Mouse (Mus musculus): Measurements from ENCODE around the gene Zfp493. TPM values are rescaled to one million over a fixed set of nuclear protein-coding genes. Genes with fewer than 3 reads are reported as not detected.
A peak's percentile ranks its signal among the peaks of the same experiment; 100 is the strongest.
"Not testable (repeated sequence)": the region's sequence is repeated elsewhere in the genome, so short reads cannot be mapped to it uniquely, and the experiment has no call there.

Gene Zfp493
- total RNA-seq, 2 experiments from 2014 or later, result 4.4 to 4.7 TPM

DNA sequence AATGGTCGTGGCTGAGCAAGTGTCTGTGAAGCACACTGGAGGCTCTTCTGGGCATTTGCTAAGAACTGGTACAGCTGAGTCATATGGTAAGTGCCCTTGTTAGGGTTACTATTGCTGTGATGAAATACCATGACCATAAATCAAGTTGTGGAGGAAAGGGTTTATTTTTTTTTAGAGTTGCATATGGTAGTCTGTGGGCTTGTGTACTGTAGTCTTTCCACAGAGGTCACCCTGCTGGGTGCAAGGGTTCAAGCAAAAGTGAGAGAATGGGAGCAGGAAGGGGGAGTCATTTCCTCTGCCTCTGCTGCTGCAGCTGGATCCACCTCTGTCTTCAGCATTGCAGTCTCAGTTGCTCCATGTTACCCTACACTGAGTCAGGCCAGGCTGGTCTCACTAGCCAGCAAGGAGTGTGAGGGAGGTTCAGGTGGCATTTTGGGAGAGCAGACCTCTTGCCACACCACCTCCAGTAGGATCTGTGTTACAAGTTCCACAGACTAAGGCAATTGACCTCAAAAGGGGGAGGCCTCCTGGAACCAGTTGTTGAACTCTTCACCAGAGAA, 32.2 kb downstream of the Zfp493 start:
- intact Hi-C loops (cut with DNase I), result loop anchor here (5.0 to 10.0 kb wide), 2 partner anchors 34 to 87 kb away; partner anchors contain the start of genes Zfp493 and Zfp65
- DNase-seq (ENCODE audit: extremely low spot score in 1 of 2, low spot score in 2 of 2), result no peak
- Histone ChIP-seq H3K27ac (no peak overlapping the region), H3K4me3 (no peak overlapping the region)
- no peak for TF ChIP-seq CTCF (IDR thresholded peaks at IDR 0.05)

DNA sequence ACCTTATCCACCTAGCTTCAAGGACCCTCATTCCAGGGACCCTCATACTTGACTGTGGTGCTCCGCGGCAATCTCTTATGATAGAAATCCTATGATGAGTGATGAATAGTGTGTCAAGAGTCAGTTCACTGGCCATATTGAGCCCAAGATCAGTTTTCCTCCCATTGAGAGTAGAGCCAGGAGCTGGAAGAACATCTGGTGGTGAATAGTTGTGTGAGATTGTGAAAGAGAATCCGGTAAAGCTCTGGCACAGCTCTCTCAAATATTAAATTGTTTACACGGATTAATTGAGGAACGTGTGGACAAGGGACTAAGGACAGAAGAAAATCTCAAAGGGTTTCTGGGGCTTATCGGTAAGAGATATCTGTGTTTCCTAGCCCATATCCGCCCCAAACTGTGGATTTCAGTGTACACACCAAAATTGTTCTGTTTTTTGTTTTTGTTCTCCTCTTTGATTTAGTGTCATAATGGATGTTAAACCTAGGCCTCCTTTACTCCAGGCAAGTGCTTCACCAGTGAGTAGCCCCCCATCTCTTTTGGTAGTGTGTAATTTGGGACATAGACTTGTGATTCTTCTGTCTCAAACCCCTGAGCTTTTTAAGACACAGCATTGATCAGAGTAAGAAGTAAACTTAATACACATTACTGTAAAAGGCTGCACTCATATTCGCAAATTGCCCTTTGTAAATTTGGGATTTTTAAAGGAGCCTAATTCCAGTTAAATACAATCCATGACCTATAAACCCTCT, 33.6 kb downstream of the Zfp493 start:
- TF ChIP-seq CTCF (IDR thresholded peaks at IDR 0.05), result no peak
- intact Hi-C loops (cut with DNase I), result loop anchor here (5.0 to 10.0 kb wide), 2 partner anchors 36 to 88 kb away; partner anchors contain the start of genes Zfp493 and Zfp65
- Histone ChIP-seq H3K4me3 (peak overlapping the region; percentile 80), H3K27ac (peak overlapping the region; percentile 89; the same call in 1 of the 2 replicates)
- DNase-seq (ENCODE audit: extremely low spot score in 1 of 2, low spot score in 2 of 2), result no peak

DNA sequence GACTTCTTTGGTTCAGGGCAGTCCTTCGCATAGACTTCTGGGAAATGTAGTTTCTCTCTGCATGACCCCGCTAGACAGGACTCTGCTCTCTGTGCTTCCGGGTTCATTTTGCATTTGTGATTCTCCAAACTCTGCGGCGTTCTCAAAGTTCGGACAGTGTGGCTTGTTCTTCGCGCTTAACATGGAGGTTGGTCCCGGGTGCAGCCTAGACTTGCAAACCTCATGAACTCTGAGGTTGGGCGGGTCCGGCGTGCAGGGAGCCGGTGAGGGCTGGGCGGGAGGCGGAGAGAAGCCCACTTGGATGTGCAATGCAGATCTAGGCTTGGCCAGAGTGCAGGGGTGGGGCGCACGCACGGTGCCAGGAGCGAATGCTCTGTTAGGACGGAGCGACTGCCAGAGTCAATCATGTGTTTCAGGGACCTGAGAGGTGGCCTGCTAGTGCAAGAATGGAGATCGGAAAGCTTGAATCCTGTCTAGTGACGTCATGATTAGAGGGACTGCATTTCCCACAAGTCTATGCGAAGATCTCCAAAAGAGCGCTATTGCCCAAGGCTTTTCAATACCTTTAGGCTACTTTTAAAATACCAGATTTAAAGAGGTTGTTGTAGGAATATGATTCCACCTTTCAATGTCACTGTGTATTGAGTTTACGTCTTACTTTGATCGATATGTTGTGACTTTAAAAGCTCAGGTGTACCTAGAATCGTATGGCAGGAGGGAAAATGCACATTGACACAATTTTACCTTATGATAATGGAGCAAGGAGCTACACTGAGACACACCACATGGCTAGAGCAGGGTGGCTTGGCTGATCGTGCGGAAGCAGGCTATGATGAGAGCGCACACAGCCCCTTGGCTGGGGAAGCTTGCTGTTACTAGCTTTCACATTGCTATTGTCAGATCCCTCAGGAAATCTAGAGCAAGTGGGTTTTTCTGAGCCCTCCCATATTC, 34.5 kb downstream of the Zfp493 start, which contains the start of gene Zfp273:
TSS of gene Zfp273 (plus strand) at position 31 of the 951 bp plus-strand sequence.
- Histone ChIP-seq H3K27ac (peak within 1 kb of the TSS; percentile 89), H3K4me3 (peak within 1 kb of the TSS; percentile 80)
- peak; percentile 70 to 75 for DNase-seq (ENCODE audit: extremely low spot score in 1 of 2, low spot score in 2 of 2)
- no peak for TF ChIP-seq CTCF (IDR thresholded peaks at IDR 0.05)
- intact Hi-C loops (cut with DNase I), result loop anchor here (1.0 to 10.0 kb wide), 4 partner anchors 17 to 89 kb away; partner anchors contain the start of genes Gm10037, Zfp493, Zfp65 and Zfp85

DNA sequence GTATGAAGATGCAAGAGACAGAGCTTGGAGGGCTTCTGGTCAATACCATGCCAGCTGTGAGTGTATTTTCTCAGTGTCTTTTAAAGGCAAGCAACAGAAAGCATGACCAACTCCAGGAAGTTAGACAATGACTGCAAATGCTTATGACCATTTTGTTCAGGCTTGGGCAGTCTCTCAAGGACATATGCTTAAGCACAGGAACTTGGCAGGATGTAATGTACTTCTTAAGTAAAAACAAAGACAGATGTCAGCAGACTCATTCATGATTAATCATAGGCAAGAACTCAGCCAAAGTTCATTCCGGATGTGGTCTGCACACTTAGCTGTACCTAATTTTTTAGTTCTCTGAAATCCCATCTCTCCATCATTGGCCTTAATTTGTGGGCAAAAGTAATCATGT, 39.1 kb downstream of the Zfp493 start:
- TF ChIP-seq CTCF (IDR thresholded peaks at IDR 0.05), result no peak
- intact Hi-C loops (cut with DNase I), result loop anchor here (10.0 kb wide), 1 partner anchor 94 kb away; the partner anchor contains the start of gene Zfp65
- no peak for DNase-seq (ENCODE audit: extremely low spot score in 1 of 2, low spot score in 2 of 2)

DNA sequence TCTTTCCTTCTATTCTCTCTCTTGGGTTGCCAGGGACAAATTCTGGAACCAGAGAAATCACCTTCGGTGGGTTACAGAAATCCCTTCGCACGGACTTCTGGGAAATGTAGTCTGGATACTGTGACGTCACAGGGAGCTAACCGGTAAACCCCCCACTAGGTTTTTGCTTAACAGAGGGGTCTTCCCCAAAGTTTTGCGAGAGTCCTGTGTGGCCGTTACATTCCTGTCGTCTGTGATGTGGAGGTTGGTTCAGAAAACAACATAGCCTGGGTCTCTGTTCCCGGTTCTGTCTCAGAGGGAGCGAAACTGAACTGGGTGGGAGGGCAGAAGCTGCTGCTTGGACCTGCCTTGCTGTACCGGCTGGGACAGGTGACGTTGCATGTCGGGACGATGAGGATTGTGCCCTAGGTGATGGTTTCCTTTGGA, 51.4 kb downstream of the Zfp493 start, which contains the start of gene Gm10037:
TSS of gene Gm10037 (plus strand) at position 196 of the 426 bp plus-strand sequence.
- peak; percentile 56 to 64 for DNase-seq (ENCODE audit: extremely low spot score in 1 of 2, low spot score in 2 of 2)
- Histone ChIP-seq H3K27ac (peak within 1 kb of the TSS; percentile 90), H3K4me3 (peak within 1 kb of the TSS; percentile 54)
- intact Hi-C loops (cut with DNase I), result loop anchor here (2.0 to 10.0 kb wide), 2 partner anchors 16 to 216 kb away; no protein-coding TSS in a partner anchor
- no peak for TF ChIP-seq CTCF (IDR thresholded peaks at IDR 0.05)

More for the DNA sequence above, 39.1 kb downstream of the Zfp493 start:
- no peak overlapping the region for H3K27ac ChIP-seq
- no peak overlapping the region for H3K4me3 ChIP-seq

DNA sequence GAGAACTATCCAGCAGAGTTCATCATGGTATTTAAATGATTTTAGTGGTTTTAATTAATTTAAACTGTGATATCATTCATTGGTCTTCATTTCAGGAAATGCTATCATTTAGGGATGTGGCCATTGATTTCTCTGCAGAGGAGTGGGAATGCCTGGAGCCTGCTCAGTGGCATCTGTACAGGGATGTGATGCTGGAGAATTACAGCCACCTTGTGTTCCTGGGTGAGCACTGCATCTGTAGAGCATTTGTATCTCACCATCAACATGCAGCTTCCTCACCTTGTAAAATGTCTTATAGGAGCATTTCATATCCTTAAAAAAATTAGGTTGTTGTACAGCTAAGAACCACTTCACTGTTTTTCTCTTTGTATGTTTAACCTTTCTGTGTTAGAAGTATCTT, 53.6 kb downstream of the Zfp493 start:
- TF ChIP-seq CTCF (IDR thresholded peaks at IDR 0.05), result peak; percentile 21
- not testable (repeated sequence) for DNase-seq (ENCODE audit: extremely low spot score in 1 of 2, low spot score in 2 of 2); H3K27ac ChIP-seq; H3K4me3 ChIP-seq
- intact Hi-C loops (cut with DNase I), result loop anchor here (2.0 to 10.0 kb wide), 2 partner anchors 218 to 666 kb away; no protein-coding TSS in a partner anchor

Other genes starting within 250 kb of the Zfp493 start
- gene Zfp748, start 225.9 kb upstream of the Zfp493 start, total RNA-seq (2021), result 1 to 10 TPM; 9.4 to 9.7 TPM
- 1 to 10 TPM; 8.3 to 8.9 TPM for gene Zfp729b, start 170.0 kb upstream of the Zfp493 start, total RNA-seq (2021)
- gene Gm49345, start 141.9 kb upstream of the Zfp493 start, total RNA-seq (2021), result under 1 TPM; 0.28 to 0.84 TPM
- 1 to 10 TPM; 8.0 to 8.9 TPM for gene Zfp729a, start 141.9 kb upstream of the Zfp493 start, total RNA-seq (2021)
- gene Zfp738, start 92.6 kb upstream of the Zfp493 start, total RNA-seq (2021), result 10 to 100 TPM; 24.2 to 26.0 TPM
- 10 to 100 TPM; 14.0 to 14.6 TPM for gene Zfp65, start 50.5 kb upstream of the Zfp493 start, total RNA-seq (2021)
- gene Zfp85, start 24.5 kb upstream of the Zfp493 start, total RNA-seq (2021), result 1 to 10 TPM; 5.8 to 6.5 TPM
- gene Zfp273, start 34.0 kb downstream of the Zfp493 start, total RNA-seq (2021), result 1 to 10 TPM; 5.3 to 7.2 TPM
- 10 to 100 TPM; 16.0 to 18.1 TPM for gene Gm10037, start 51.4 kb downstream of the Zfp493 start, total RNA-seq (2021)
- not detected for gene BC048507, start 83.6 kb downstream of the Zfp493 start, total RNA-seq (2021)

All from left cerebral cortex, adult 2 months (tissue).